Mouse (Mus musculus): ENCODE measurements around the gene Gpsm1.

The Gpsm1 gene

GRCm38 (mm10) chr2:26341510-26341981 lies 26.2 kb downstream of the Gpsm1 start:
- no peak for DNase-seq (ENCODE audit: low spot score)

- no peak for DNase-seq (ENCODE audit: low spot score)
Observed at GRCm38 (mm10) chr2:26342044-26342443, 26.7 kb downstream of the Gpsm1 start.

GRCm38 (mm10) chr2:26342609-26343490 lies 27.5 kb downstream of the Gpsm1 start:
- DNase-seq (ENCODE audit: low spot score): no peak

GRCm38 (mm10) chr2:26348241-26348640 lies 32.9 kb downstream of the Gpsm1 start:
- DNase-seq (ENCODE audit: low spot score): peak; percentile 28

- peak; percentile 88 for DNase-seq (ENCODE audit: low spot score)
Observed at GRCm38 (mm10) chr2:26351358-26352290, 36.3 kb downstream of the Gpsm1 start, which contains the start of gene Dnlz. Gene Dnlz (minus strand): TSS chr2:26352110.

GRCm38 (mm10) chr2:26352291-26352910 lies 37.1 kb downstream of the Gpsm1 start:
- DNase-seq (ENCODE audit: low spot score): no peak

- DNase-seq (ENCODE audit: low spot score): no peak
Observed at GRCm38 (mm10) chr2:26353066-26353980, 38.0 kb downstream of the Gpsm1 start.

- DNase-seq (ENCODE audit: low spot score): peak; percentile 24
Observed at GRCm38 (mm10) chr2:26354401-26354800, 39.1 kb downstream of the Gpsm1 start.

GRCm38 (mm10) chr2:26356231-26356630 lies 40.9 kb downstream of the Gpsm1 start:
- no peak for DNase-seq (ENCODE audit: low spot score)

- no peak for DNase-seq (ENCODE audit: low spot score)
Observed at GRCm38 (mm10) chr2:26356678-26357077, 41.4 kb downstream of the Gpsm1 start.

GRCm38 (mm10) chr2:26357484-26357883 lies 42.2 kb downstream of the Gpsm1 start:
- DNase-seq (ENCODE audit: low spot score): no peak

GRCm38 (mm10) chr2:26358667-26359320 lies 43.5 kb downstream of the Gpsm1 start:
- DNase-seq (ENCODE audit: low spot score): no peak

GRCm38 (mm10) chr2:26359983-26360382 lies 44.7 kb downstream of the Gpsm1 start:
- DNase-seq (ENCODE audit: low spot score): peak; percentile 38

- no peak for DNase-seq (ENCODE audit: low spot score)
Observed at GRCm38 (mm10) chr2:26360772-26361171, 45.5 kb downstream of the Gpsm1 start, which contains the start of gene Card9. Gene Card9 (minus strand): TSS chr2:26360918.

- no peak for DNase-seq (ENCODE audit: low spot score)
Observed at GRCm38 (mm10) chr2:26362991-26363390, 47.7 kb downstream of the Gpsm1 start.

- no peak for DNase-seq (ENCODE audit: low spot score)
Observed at GRCm38 (mm10) chr2:26363481-26363880, 48.2 kb downstream of the Gpsm1 start.

GRCm38 (mm10) chr2:26364738-26365465 lies 49.6 kb downstream of the Gpsm1 start:
- peak; percentile 80 for DNase-seq (ENCODE audit: low spot score)

GRCm38 (mm10) chr2:26367911-26368310 lies 52.6 kb downstream of the Gpsm1 start:
- no peak for DNase-seq (ENCODE audit: low spot score)

- peak; percentile 10 for DNase-seq (ENCODE audit: low spot score)
Observed at GRCm38 (mm10) chr2:26368572-26368971, 53.3 kb downstream of the Gpsm1 start.

GRCm38 (mm10) chr2:26372396-26372795 lies 57.1 kb downstream of the Gpsm1 start:
- DNase-seq (ENCODE audit: low spot score): no peak

Measured in adipocyte (in vitro differentiated cells).